Mouse (Mus musculus): ENCODE measurements around the gene Clec16a. TPM values are rescaled to one million over a fixed set of nuclear protein-coding genes. Genes with fewer than 3 reads are reported as not detected.

Gene Clec16a
- polyA plus RNA-seq, 1 experiment from 2014 or later, result 31.0 TPM

GRCm38 (mm10) chr16:10719971-10720370, 174.8 kb downstream of the Clec16a start:
- no peak for ATAC-seq (ENCODE audit: insufficient read depth, low FRiP score)
- Histone ChIP-seq H3K4me1 (ENCODE audit: control insufficient read depth, insufficient read depth, low read length) (0 out of 2 replicates have a peak, but pooled peaks cover 4% of the 10 kb centered on the region), H3K27me3 (ENCODE audit: control insufficient read depth, insufficient read depth, low read length) (no peaks in the 10 kb centered on the region), H3K9ac (ENCODE audit: low read length) (no peak overlapping the region), H3K4me3 (replicated peaks; ENCODE audit: low read length) (no peak overlapping the region), H3K36me3 (ENCODE audit: control insufficient read depth, insufficient read depth, low read length) (no peaks in the 10 kb centered on the region), H3K4me2 (ENCODE audit: low read depth, low read length) (no peak overlapping the region), H3K9me3 (replicated peaks; ENCODE audit: control insufficient read depth, low read length) (no peaks in the 10 kb centered on the region), H3K27ac (ENCODE audit: low read length) (no peak overlapping the region)
- 62% methylated on average over 6 of the region's 6 CpGs for WGBS

- peak; percentile 68 for ATAC-seq (ENCODE audit: insufficient read depth, low FRiP score)
Observed at GRCm38 (mm10) chr16:10722882-10723544, 177.9 kb downstream of the Clec16a start.

GRCm38 (mm10) chr16:10723816-10724647, 178.9 kb downstream of the Clec16a start:
- H3K4me3 ChIP-seq (replicated peaks; ENCODE audit: low read length), result no peak overlapping the region
- no peaks in the 10 kb centered on the region for H3K27me3 ChIP-seq (ENCODE audit: control insufficient read depth, insufficient read depth, low read length)
- H3K4me2 ChIP-seq (ENCODE audit: low read depth, low read length), result no peak overlapping the region
- 74% methylated on average over 5 of the region's 5 CpGs for WGBS
- H3K9me3 ChIP-seq (replicated peaks; ENCODE audit: control insufficient read depth, low read length), result no peaks in the 10 kb centered on the region
- ATAC-seq (ENCODE audit: insufficient read depth, low FRiP score), result no peak
- 0 out of 2 replicates have a peak, but pooled peaks cover 4% of the 10 kb centered on the region for H3K4me1 ChIP-seq (ENCODE audit: control insufficient read depth, insufficient read depth, low read length)
- H3K27ac ChIP-seq (ENCODE audit: low read length), result no peak overlapping the region
- H3K9ac ChIP-seq (ENCODE audit: low read length), result no peak overlapping the region
- H3K36me3 ChIP-seq (ENCODE audit: control insufficient read depth, insufficient read depth, low read length), result no peaks in the 10 kb centered on the region

More at GRCm38 (mm10) chr16:10722882-10723544, 177.9 kb downstream of the Clec16a start:
- no peak overlapping the region for H3K9ac ChIP-seq (ENCODE audit: low read length)
- H3K27ac ChIP-seq (ENCODE audit: low read length), result no peak overlapping the region
- H3K4me1 ChIP-seq (ENCODE audit: control insufficient read depth, insufficient read depth, low read length), result 0 out of 2 replicates have a peak, but pooled peaks cover 4% of the 10 kb centered on the region
- no peaks in the 10 kb centered on the region for H3K9me3 ChIP-seq (replicated peaks; ENCODE audit: control insufficient read depth, low read length)
- H3K4me3 ChIP-seq (replicated peaks; ENCODE audit: low read length), result no peak overlapping the region
- H3K4me2 ChIP-seq (ENCODE audit: low read depth, low read length), result no peak overlapping the region
- no peaks in the 10 kb centered on the region for H3K36me3 ChIP-seq (ENCODE audit: control insufficient read depth, insufficient read depth, low read length)
- no peaks in the 10 kb centered on the region for H3K27me3 ChIP-seq (ENCODE audit: control insufficient read depth, insufficient read depth, low read length)
- 44% methylated on average over 1 of the region's 1 CpGs for WGBS

- H3K36me3 ChIP-seq (ENCODE audit: control insufficient read depth, insufficient read depth, low read length), result no peaks in the 10 kb centered on the region
- no peak overlapping the region for H3K9ac ChIP-seq (ENCODE audit: low read length)
- ATAC-seq (ENCODE audit: insufficient read depth, low FRiP score), result no peak
- H3K27me3 ChIP-seq (ENCODE audit: control insufficient read depth, insufficient read depth, low read length), result no peaks in the 10 kb centered on the region
- H3K4me1 ChIP-seq (ENCODE audit: control insufficient read depth, insufficient read depth, low read length), result 0 out of 2 replicates have a peak, but pooled peaks cover 4% of the 10 kb centered on the region
- no peak overlapping the region for H3K4me2 ChIP-seq (ENCODE audit: low read depth, low read length)
- H3K9me3 ChIP-seq (replicated peaks; ENCODE audit: control insufficient read depth, low read length), result no peaks in the 10 kb centered on the region
- WGBS, result 66% methylated on average over 2 of the region's 2 CpGs
- H3K27ac ChIP-seq (ENCODE audit: low read length), result no peak overlapping the region
- no peak overlapping the region for H3K4me3 ChIP-seq (replicated peaks; ENCODE audit: low read length)
Observed at GRCm38 (mm10) chr16:10725156-10725555, 180.0 kb downstream of the Clec16a start.

- no peak overlapping the region for H3K9ac ChIP-seq (ENCODE audit: low read length)
- no peaks in the 10 kb centered on the region for H3K9me3 ChIP-seq (replicated peaks; ENCODE audit: control insufficient read depth, low read length)
- H3K4me1 ChIP-seq (ENCODE audit: control insufficient read depth, insufficient read depth, low read length), result 0 out of 2 replicates have a peak, but pooled peaks cover 4% of the 10 kb centered on the region
- H3K4me3 ChIP-seq (replicated peaks; ENCODE audit: low read length), result no peak overlapping the region
- no peaks in the 10 kb centered on the region for H3K36me3 ChIP-seq (ENCODE audit: control insufficient read depth, insufficient read depth, low read length)
- no peak overlapping the region for H3K4me2 ChIP-seq (ENCODE audit: low read depth, low read length)
- H3K27ac ChIP-seq (ENCODE audit: low read length), result no peak overlapping the region
- no peaks in the 10 kb centered on the region for H3K27me3 ChIP-seq (ENCODE audit: control insufficient read depth, insufficient read depth, low read length)
- 45% methylated on average over 4 of the region's 4 CpGs for WGBS
- ATAC-seq (ENCODE audit: insufficient read depth, low FRiP score), result no peak
Observed at GRCm38 (mm10) chr16:10727630-10728029, 182.5 kb downstream of the Clec16a start.

- WGBS, result 52% methylated on average over 3 of the region's 3 CpGs
- Histone ChIP-seq H3K4me3 (replicated peaks; ENCODE audit: low read length) (no peak overlapping the region), H3K4me1 (ENCODE audit: control insufficient read depth, insufficient read depth, low read length) (no peaks in the 10 kb centered on the region), H3K9me3 (replicated peaks; ENCODE audit: control insufficient read depth, low read length) (no peaks in the 10 kb centered on the region), H3K9ac (ENCODE audit: low read length) (no peak overlapping the region), H3K27ac (ENCODE audit: low read length) (no peak overlapping the region), H3K36me3 (ENCODE audit: control insufficient read depth, insufficient read depth, low read length) (no peaks in the 10 kb centered on the region), H3K4me2 (ENCODE audit: low read depth, low read length) (no peak overlapping the region), H3K27me3 (ENCODE audit: control insufficient read depth, insufficient read depth, low read length) (no peaks in the 10 kb centered on the region)
- ATAC-seq (ENCODE audit: insufficient read depth, low FRiP score), result no peak
Observed at GRCm38 (mm10) chr16:10728886-10729285, 183.7 kb downstream of the Clec16a start.

- Histone ChIP-seq H3K9me3 (replicated peaks; ENCODE audit: control insufficient read depth, low read length) (no peaks in the 10 kb centered on the region), H3K4me1 (ENCODE audit: control insufficient read depth, insufficient read depth, low read length) (0 out of 2 replicates have a peak, but pooled peaks cover 3% of the 10 kb centered on the region), H3K9ac (ENCODE audit: low read length) (no peak overlapping the region), H3K27ac (ENCODE audit: low read length) (no peak overlapping the region), H3K36me3 (ENCODE audit: control insufficient read depth, insufficient read depth, low read length) (no peaks in the 10 kb centered on the region), H3K4me3 (replicated peaks; ENCODE audit: low read length) (no peak overlapping the region), H3K4me2 (ENCODE audit: low read depth, low read length) (no peak overlapping the region), H3K27me3 (ENCODE audit: control insufficient read depth, insufficient read depth, low read length) (no peaks in the 10 kb centered on the region)
- ATAC-seq (ENCODE audit: insufficient read depth, low FRiP score), result no peak
- 85% methylated on average over 4 of the region's 4 CpGs for WGBS
Observed at GRCm38 (mm10) chr16:10730941-10731340, 185.8 kb downstream of the Clec16a start.

- 81% methylated on average over 4 of the region's 4 CpGs for WGBS
- Histone ChIP-seq H3K9me3 (replicated peaks; ENCODE audit: control insufficient read depth, low read length) (no peaks in the 10 kb centered on the region), H3K4me3 (replicated peaks; ENCODE audit: low read length) (no peak overlapping the region), H3K27me3 (ENCODE audit: control insufficient read depth, insufficient read depth, low read length) (no peaks in the 10 kb centered on the region), H3K4me1 (ENCODE audit: control insufficient read depth, insufficient read depth, low read length) (0 out of 2 replicates have a peak, but pooled peaks cover 3% of the 10 kb centered on the region), H3K36me3 (ENCODE audit: control insufficient read depth, insufficient read depth, low read length) (no peaks in the 10 kb centered on the region), H3K4me2 (ENCODE audit: low read depth, low read length) (no peak overlapping the region), H3K27ac (ENCODE audit: low read length) (no peak overlapping the region), H3K9ac (ENCODE audit: low read length) (no peak overlapping the region)
- no peak for ATAC-seq (ENCODE audit: insufficient read depth, low FRiP score)
Observed at GRCm38 (mm10) chr16:10731785-10732184, 186.6 kb downstream of the Clec16a start.

GRCm38 (mm10) chr16:10732421-10732820, 187.3 kb downstream of the Clec16a start:
- 0 out of 2 replicates have a peak, but pooled peaks cover 3% of the 10 kb centered on the region for H3K4me1 ChIP-seq (ENCODE audit: control insufficient read depth, insufficient read depth, low read length)
- no peaks in the 10 kb centered on the region for H3K9me3 ChIP-seq (replicated peaks; ENCODE audit: control insufficient read depth, low read length)
- no peak overlapping the region for H3K4me2 ChIP-seq (ENCODE audit: low read depth, low read length)
- H3K4me3 ChIP-seq (replicated peaks; ENCODE audit: low read length), result no peak overlapping the region
- H3K27ac ChIP-seq (ENCODE audit: low read length), result no peak overlapping the region
- peak; percentile 53 for ATAC-seq (ENCODE audit: insufficient read depth, low FRiP score)
- 72% methylated on average over 5 of the region's 5 CpGs for WGBS
- no peaks in the 10 kb centered on the region for H3K36me3 ChIP-seq (ENCODE audit: control insufficient read depth, insufficient read depth, low read length)
- H3K9ac ChIP-seq (ENCODE audit: low read length), result no peak overlapping the region
- no peaks in the 10 kb centered on the region for H3K27me3 ChIP-seq (ENCODE audit: control insufficient read depth, insufficient read depth, low read length)
